Mouse (Mus musculus): Measurements from ENCODE around the gene Rab7. TPM values are rescaled to one million over a fixed set of nuclear protein-coding genes. Genes with fewer than 3 reads are reported as not detected.
A peak's percentile ranks its signal among the peaks of the same experiment; 100 is the strongest.
"Not testable (repeated sequence)": the region's sequence is repeated elsewhere in the genome, so short reads cannot be mapped to it uniquely, and the experiment has no call there.

Gene Rab7
- polyA plus RNA-seq, 1 experiment: 78.5 TPM

- 1% methylated on average over 66 of the region's 66 CpGs for whole genome bisulfite sequencing
- no peaks in the 10 kb centered on the region for H3K36me3 ChIP-seq (ENCODE audit: control insufficient read depth, insufficient read depth, low read length)
- H3K4me1 ChIP-seq (ENCODE audit: control insufficient read depth, insufficient read depth, insufficient read length, low read length): peaks cover 11% of the 10 kb centered on the region
- TF ChIP-seq POLR2A (IDR thresholded peaks at IDR 0.05; ENCODE audit: low read depth, low read length) (no peak), CTCF (IDR thresholded peaks at IDR 0.05; ENCODE audit: extremely low read depth, insufficient read length, insufficient replicate concordance, low read depth, low read length) (no peak)
- H3K27ac ChIP-seq (ENCODE audit: insufficient read depth, low read depth, low read length): no peak overlapping the region
- H3K27me3 ChIP-seq (ENCODE audit: control insufficient read depth, insufficient read depth, low read length): peaks cover 17% of the 10 kb centered on the region
- peak overlapping the region; percentile 67 for H3K4me3 ChIP-seq (ENCODE audit: low read depth, low read length)
These were observed 64.6 kb downstream of the Rab7 start for GRCm38 (mm10) chr6:87980374-87981029.

GRCm38 (mm10) chr6:87979728-87980127 lies 65.3 kb downstream of the Rab7 start:
- H3K36me3 ChIP-seq (ENCODE audit: control insufficient read depth, insufficient read depth, low read length): no peaks in the 10 kb centered on the region
- no peak overlapping the region for H3K27ac ChIP-seq (ENCODE audit: insufficient read depth, low read depth, low read length)
- WGBS: 79% methylated on average over 3 of the region's 3 CpGs
- no peak overlapping the region for H3K4me3 ChIP-seq (ENCODE audit: low read depth, low read length)
- peaks cover 11% of the 10 kb centered on the region for H3K4me1 ChIP-seq (ENCODE audit: control insufficient read depth, insufficient read depth, insufficient read length, low read length)
- peaks cover 17% of the 10 kb centered on the region for H3K27me3 ChIP-seq (ENCODE audit: control insufficient read depth, insufficient read depth, low read length)
- TF ChIP-seq POLR2A (IDR thresholded peaks at IDR 0.05; ENCODE audit: low read depth, low read length): no peak
- no peak for TF ChIP-seq CTCF (IDR thresholded peaks at IDR 0.05; ENCODE audit: extremely low read depth, insufficient read length, insufficient replicate concordance, low read depth, low read length)

- Histone ChIP-seq H3K4me1 (ENCODE audit: control insufficient read depth, insufficient read depth, insufficient read length, low read length) (no peaks in the 10 kb centered on the region), H3K4me3 (ENCODE audit: low read depth, low read length) (no peak overlapping the region), H3K36me3 (ENCODE audit: control insufficient read depth, insufficient read depth, low read length) (no peaks in the 10 kb centered on the region), H3K27me3 (ENCODE audit: control insufficient read depth, insufficient read depth, low read length) (no peaks in the 10 kb centered on the region), H3K27ac (ENCODE audit: insufficient read depth, low read depth, low read length) (no peak overlapping the region)
- WGBS: 54% methylated on average over 2 of the region's 2 CpGs
- TF ChIP-seq CTCF (IDR thresholded peaks at IDR 0.05; ENCODE audit: extremely low read depth, insufficient read length, insufficient replicate concordance, low read depth, low read length) (no peak), POLR2A (IDR thresholded peaks at IDR 0.05; ENCODE audit: low read depth, low read length) (no peak)
These were observed 75.0 kb downstream of the Rab7 start for GRCm38 (mm10) chr6:87970041-87970440.

DNA sequence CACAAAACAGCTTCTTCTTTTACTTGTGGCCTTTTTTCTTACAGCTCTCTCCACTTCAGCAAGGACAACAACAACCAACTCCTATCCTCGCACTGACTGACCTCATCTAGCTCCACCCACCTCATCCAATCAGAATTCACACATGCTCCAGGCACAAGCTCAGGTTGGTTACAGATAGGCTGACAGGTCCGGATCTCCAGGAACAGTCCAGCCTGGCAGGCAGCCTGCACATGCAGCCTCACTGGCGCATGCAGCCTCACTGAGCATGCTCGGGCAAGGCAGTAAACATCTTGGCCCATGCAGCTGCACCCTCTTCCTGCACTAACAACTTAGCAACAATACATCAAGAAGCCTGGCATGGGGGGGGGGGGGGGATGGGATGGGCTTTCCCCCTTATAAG lies 82.6 kb downstream of the Rab7 start:
- not testable (repeated sequence) for H3K27me3 ChIP-seq (ENCODE audit: control insufficient read depth, insufficient read depth, low read length); H3K36me3 ChIP-seq (ENCODE audit: control insufficient read depth, insufficient read depth, low read length); H3K27ac ChIP-seq (ENCODE audit: insufficient read depth, low read depth, low read length); H3K4me3 ChIP-seq (ENCODE audit: low read depth, low read length); H3K4me1 ChIP-seq (ENCODE audit: control insufficient read depth, insufficient read depth, insufficient read length, low read length)
- 46% methylated on average over 4 of the region's 4 CpGs for WGBS

Other genes with a start within 250 kb of the Rab7 start
- 47.2 and 58.4 TPM in 2 replicates for gene Rab43, start 233.1 kb downstream of the Rab7 start, polyA plus RNA-seq (2012; rRNA removed)
- gene Gm45140, start 209.5 kb downstream of the Rab7 start, polyA plus RNA-seq (2012; rRNA removed): 0.34 and 0.47 TPM in 2 replicates
- 2.2 and 6.7 TPM in 2 replicates for gene Isy1, start 206.5 kb downstream of the Rab7 start, polyA plus RNA-seq (2012; rRNA removed)
- 63.8 and 77.3 TPM in 2 replicates for gene Cnbp, start 194.2 kb downstream of the Rab7 start, polyA plus RNA-seq (2012; rRNA removed)
- gene Copg1, start 157.5 kb downstream of the Rab7 start, polyA plus RNA-seq (2012; rRNA removed): 44.8 and 62.5 TPM in 2 replicates
- 6.5 and 19.8 TPM in 2 replicates for gene Hmces, start 131.3 kb downstream of the Rab7 start, polyA plus RNA-seq (2012; rRNA removed)
- gene H1fx, start 63.6 kb downstream of the Rab7 start, polyA plus RNA-seq (2012; rRNA removed): 5.9 and 10.9 TPM in 2 replicates
- gene Rpn1, start 39.2 kb upstream of the Rab7 start, polyA plus RNA-seq (2012; rRNA removed): 90.9 and 104 TPM in 2 replicates
- gene Gata2, start 148.6 kb upstream of the Rab7 start, polyA plus RNA-seq (2012; rRNA removed): 5.0 and 5.6 TPM in 2 replicates
- gene Dnajb8, start 177.0 kb upstream of the Rab7 start, polyA plus RNA-seq (2012; rRNA removed): not detected in 2 replicates